Mouse (Mus musculus): ENCODE data around the gene Gpr171.

DNA sequence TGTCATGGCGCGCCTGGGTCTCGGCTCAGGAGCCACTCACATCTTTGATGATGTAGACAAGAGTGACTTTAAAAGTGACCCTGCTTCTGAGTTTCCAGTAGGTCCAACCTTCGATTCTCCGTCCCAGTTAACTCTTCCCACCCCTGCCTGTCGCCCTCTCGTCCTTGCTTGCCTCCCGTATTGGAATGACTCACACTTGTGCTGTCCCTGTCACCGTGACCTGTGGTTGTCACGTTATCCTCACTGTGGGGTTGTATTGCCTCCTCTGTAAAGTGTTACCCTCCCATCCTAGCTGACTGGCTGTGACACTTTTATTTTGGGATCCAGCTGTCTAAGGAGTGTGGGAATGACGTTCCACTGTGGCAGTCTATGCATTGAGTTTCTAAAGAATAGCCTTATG lies 8.9 kb downstream of the Gpr171 start:
- TF ChIP-seq CTCF (conservative IDR thresholded peaks at IDR 0.05; ENCODE audit: insufficient read depth, insufficient read length, low read depth, low read length) (no peak), POLR2A (IDR thresholded peaks at IDR 0.05; ENCODE audit: low read depth, low read length) (no peak)
